Mouse (Mus musculus) effector memory CD4-positive, alpha-beta T cell, adult 5 months (primary cell): ENCODE data around the gene Mcts2. TPM values are rescaled to one million over a fixed set of nuclear protein-coding genes. Genes with fewer than 3 reads are reported as not detected.

Experiments used
- polyA plus RNA-seq: library from polyadenylated mRNA; unstranded; fragments of 100-300 nt; shearing (Covaris generic); gene quantifications from one replicate; pipeline ENCODE4 v1.2.1, GENCODE M21; 2017

Gene Mcts2
- 4.3 TPM for polyA plus RNA-seq

DNA sequence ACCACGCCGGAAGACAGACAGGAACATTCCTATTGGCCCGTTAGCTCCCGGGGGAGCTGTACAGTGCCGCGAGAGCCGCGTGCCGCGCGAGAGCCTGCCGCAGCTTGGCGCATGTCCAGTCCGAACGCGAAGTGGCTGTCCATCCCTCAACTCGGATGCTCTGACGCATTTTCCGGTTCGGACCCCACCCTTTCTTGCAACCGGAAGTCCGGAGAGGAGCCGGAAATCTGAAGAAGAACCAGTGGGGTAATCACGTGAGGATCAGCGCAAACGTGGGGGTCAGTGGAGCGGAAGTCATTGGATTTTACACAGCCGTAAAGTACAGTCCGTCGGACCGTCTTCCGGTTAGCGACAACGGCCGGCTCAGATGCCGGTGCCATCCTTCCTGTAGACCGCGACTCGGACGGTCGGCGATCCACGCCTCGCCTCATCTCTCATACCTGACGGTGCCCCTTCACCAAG is at the start of gene Mcts2:
Mcts2 (plus strand) TSS at position 230 of the 462 bp plus-strand sequence.

DNA sequence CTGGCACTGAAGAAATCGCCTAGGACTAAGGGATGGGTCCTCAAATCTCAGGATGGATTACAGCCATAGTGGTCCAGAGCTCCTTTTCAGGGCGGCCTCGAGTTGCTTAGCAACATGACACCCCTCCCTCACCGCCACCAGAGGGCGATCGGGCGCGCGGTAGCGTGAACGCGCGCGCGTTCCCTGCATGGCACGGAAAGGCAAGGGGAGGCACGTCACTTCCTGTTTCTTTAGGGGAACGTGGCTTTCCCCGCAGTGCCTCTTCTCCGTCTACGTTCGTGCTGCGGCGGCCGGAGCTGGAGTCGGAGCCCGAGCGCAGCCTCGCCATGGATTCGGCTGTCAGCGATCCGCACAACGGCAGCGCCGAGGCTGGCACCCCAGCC is 17.6 kb upstream of the Mcts2 start, which contains the start of gene H13:
H13 (plus strand) TSS at position 206 of the 383 bp plus-strand sequence.

DNA sequence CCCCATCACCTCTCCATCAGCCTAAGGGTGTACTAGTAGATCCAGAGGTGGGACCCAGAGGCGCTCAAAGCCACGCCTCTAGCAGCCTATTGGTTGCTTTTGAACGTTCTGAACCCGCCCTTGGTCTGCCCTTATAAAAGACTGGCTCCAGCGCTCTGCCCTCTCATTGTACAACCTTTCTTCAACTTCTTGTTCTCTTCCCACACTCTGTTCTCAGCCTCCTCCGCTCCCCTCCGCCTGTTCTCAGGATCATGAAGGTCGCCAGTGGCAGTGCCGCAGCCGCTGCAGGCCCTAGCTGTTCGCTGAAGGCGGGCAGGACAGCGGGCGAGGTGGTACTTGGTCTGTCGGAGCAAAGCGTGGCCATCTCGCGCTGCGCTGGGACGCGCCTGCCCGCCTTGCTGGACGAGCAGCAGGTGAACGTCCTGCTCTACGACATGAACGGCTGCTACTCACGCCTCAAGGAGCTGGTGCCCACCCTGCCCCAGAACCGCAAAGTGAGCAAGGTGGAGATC is 49.3 kb downstream of the Mcts2 start, which contains the start of gene Id1:
Id1 (plus strand) TSS at position 162 of the 512 bp plus-strand sequence.

Other genes with a start within 250 kb of the Mcts2 start
- not detected for gene Defb23, start 222.4 kb upstream of the Mcts2 start, polyA plus RNA-seq
- not detected for gene Defb20, start 210.0 kb upstream of the Mcts2 start, polyA plus RNA-seq
- gene Defb22, start 196.9 kb upstream of the Mcts2 start, polyA plus RNA-seq: not detected
- not detected for gene Defb26, start 175.3 kb upstream of the Mcts2 start, polyA plus RNA-seq
- gene Defb28, start 168.8 kb upstream of the Mcts2 start, polyA plus RNA-seq: not detected
- not detected for gene Defb29, start 146.9 kb upstream of the Mcts2 start, polyA plus RNA-seq
- gene Gm17416, start 117.7 kb upstream of the Mcts2 start, polyA plus RNA-seq: not detected
- gene Defb21, start 114.3 kb upstream of the Mcts2 start, polyA plus RNA-seq: not detected
- not detected for gene Defb19, start 106.7 kb upstream of the Mcts2 start, polyA plus RNA-seq
- not detected for gene Defb45, start 87.6 kb upstream of the Mcts2 start, polyA plus RNA-seq
- not detected for gene Defb36, start 82.7 kb upstream of the Mcts2 start, polyA plus RNA-seq
- not detected for gene Defb25, start 64.0 kb upstream of the Mcts2 start, polyA plus RNA-seq
- not detected for gene Rem1, start 60.1 kb upstream of the Mcts2 start, polyA plus RNA-seq
- 169 TPM for gene H13, start 17.6 kb upstream of the Mcts2 start, polyA plus RNA-seq
- 1.1 TPM for gene Id1, start 49.2 kb downstream of the Mcts2 start, polyA plus RNA-seq
- not detected for gene Cox4i2, start 67.1 kb downstream of the Mcts2 start, polyA plus RNA-seq
- gene Bcl2l1, start 144.7 kb downstream of the Mcts2 start, polyA plus RNA-seq: 68.9 TPM
- 0.49 TPM for gene Tpx2, start 160.9 kb downstream of the Mcts2 start, polyA plus RNA-seq
- gene Mylk2, start 224.3 kb downstream of the Mcts2 start, polyA plus RNA-seq: not detected
- not detected for gene Foxs1, start 246.2 kb downstream of the Mcts2 start, polyA plus RNA-seq